12 mouse cellular contexts compared by ENCODE assay signal in the genomic region with DNA sequence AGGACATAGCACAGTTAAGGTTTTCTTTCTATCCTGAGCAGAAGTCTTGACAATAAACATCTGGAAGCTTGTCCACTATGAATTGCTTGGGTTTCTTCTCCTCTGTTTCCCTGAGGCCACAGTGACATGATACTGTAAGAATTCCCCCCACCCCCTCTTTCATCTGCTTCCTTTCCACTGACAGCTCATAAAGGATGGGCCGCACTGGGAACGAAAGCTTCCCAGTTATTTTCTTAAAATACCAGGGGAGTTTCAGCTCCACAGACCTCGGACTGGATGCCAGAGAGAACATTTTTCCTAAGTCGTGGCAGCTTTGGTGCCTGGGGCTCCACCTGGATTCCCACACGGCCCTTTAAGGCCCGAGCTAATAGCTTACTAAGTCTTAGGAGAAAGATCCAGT. TPM values are rescaled to one million over a fixed set of nuclear protein-coding genes. Genes with fewer than 3 reads are reported as not detected.
DNase-seq lines count a peak whose midpoint lies in the region; ATAC-seq and TF ChIP-seq lines count a peak whose summit lies in the region.
"Had no signal": no experiment of that assay in that cellular context is flagged by ENCODE, and none has a peak within 500 bp of the region (broad histone marks: within the 10 kb centered on the region; RNA-seq: fewer than 3 reads in every experiment).

No protein-coding gene starts in this region.

- no peak for TF ChIP-seq CTCF in kidney, adult 2 months (conservative IDR thresholded peaks at IDR 0.05; ENCODE audit: insufficient read depth, insufficient read length, low read depth, low read length)
- TF ChIP-seq CTCF in kidney, postnatal 0 days (IDR thresholded peaks at IDR 0.05; ENCODE audit: low read depth) = no peak

- H3K4me3 ChIP-seq in kidney, adult 2 months (ENCODE audit: insufficient read depth, low read depth, low read length) = no peak overlapping the region
- no peak overlapping the region for H3K4me3 ChIP-seq in kidney, postnatal 0 days (replicated peaks; ENCODE audit: low read depth, low read length)
- H3K4me3 ChIP-seq: heart, adult 2 months had no signal

- H3K36me3 ChIP-seq in kidney, adult 2 months (ENCODE audit: control insufficient read depth, insufficient read depth, low read length) = no peaks in the 10 kb centered on the region
- H3K36me3 ChIP-seq in kidney, postnatal 0 days (ENCODE audit: insufficient read depth, low read length) = no peaks in the 10 kb centered on the region

- peak; percentile 34 for DNase-seq in kidney, adult 2 months
- no peak for DNase-seq in kidney, adult 9 months
- DNase-seq in embryo, embryonic 11 days = peak; percentile 74
- peak; percentile 88 for DNase-seq in kidney, postnatal 0 days (ENCODE audit: low spot score)
- DNase-seq in lung, postnatal 14 days = peak; percentile 16
- DNase-seq in natural killer cell, adult 2 months (ENCODE audit: low spot score in 2 of 2) = no peak
- no peak for DNase-seq in left cerebral cortex, postnatal 14 days (ENCODE audit: low spot score in 2 of 2)
- DNase-seq in thymus, postnatal 36 days = no peak
- DNase-seq: cerebellum, adult 9-10 months; heart, adult 2 months had no signal

- no peak for TF ChIP-seq POLR2A in kidney, adult 2 months (IDR thresholded peaks at IDR 0.05; ENCODE audit: low read depth, low read length)

- intact Hi-C loops in left cerebral cortex, postnatal 14 days (cut with DNase I) = no loop called here

- H3K4me2 ChIP-seq in kidney, postnatal 0 days (ENCODE audit: low read length) = peak overlapping the region; percentile 9; the same call in 1 of the 2 replicates

- ATAC-seq in kidney, postnatal 0 days (replicated peaks; ENCODE audit: low FRiP score, low read depth) = 0 out of 2 replicates have a peak, but pooled peaks have one; percentile 53
- ATAC-seq: hindbrain, postnatal 0 days had no signal

- no peak overlapping the region for H3K9ac ChIP-seq in kidney, postnatal 0 days (ENCODE audit: low read depth, low read length)

- H3K4me1 ChIP-seq in kidney, adult 2 months (ENCODE audit: control insufficient read depth, insufficient read depth, low read length) = no peaks in the 10 kb centered on the region
- H3K4me1 ChIP-seq in kidney, postnatal 0 days (replicated peaks; ENCODE audit: insufficient read depth, low read length) = peaks cover 7% of the 10 kb centered on the region; the same call in 1 of the 2 replicates

- H3K27me3 ChIP-seq in kidney, adult 2 months (replicated peaks; ENCODE audit: control insufficient read depth, insufficient read depth, low read length) = no peaks in the 10 kb centered on the region
- no peaks in the 10 kb centered on the region for H3K27me3 ChIP-seq in kidney, postnatal 0 days (ENCODE audit: insufficient read depth, low read length)
- H3K27me3 ChIP-seq: CH12.LX had no signal

- H3K27ac ChIP-seq in kidney, adult 2 months (ENCODE audit: insufficient read depth, low read depth, low read length) = no peak overlapping the region
- H3K27ac ChIP-seq in kidney, postnatal 0 days = no peak overlapping the region
- H3K27ac ChIP-seq: heart, adult 2 months; hindbrain, postnatal 0 days had no signal

- WGBS in kidney, adult 2 months = 26% methylated on average over 6 of the region's 6 CpGs
- 9% methylated on average over 6 of the region's 6 CpGs for WGBS in kidney, postnatal 0 days

- H3K9me3 ChIP-seq in kidney, postnatal 0 days (replicated peaks; ENCODE audit: low read length) = no peaks in the 10 kb centered on the region

RNA-seq across cellular contexts. Expression of a gene that starts 22.2 kb away (rescaled TPM):
- polyA plus RNA-seq in kidney, adult 2 months (2012; rRNA removed) = 6.4 and 6.6 TPM in 2 replicates
- polyA plus RNA-seq in kidney, postnatal 0 days (2015; fragmentation: Nextera tagmentation; extraction: Ambion mirVana) = 13.1 and 14.8 TPM in 2 replicates
- total RNA-seq in left cerebral cortex, postnatal 14 days (2021) = 10 to 100 TPM; 13.9 to 16.7 TPM

Comparison
In these comparisons a context has a peak if more than half of its experiments do, and no peak if none do; other contexts are left out.
1. DNase-seq: peak in kidney, adult 2 months (single experiment), embryo, embryonic 11 days (single experiment), kidney, postnatal 0 days (single experiment) and lung, postnatal 14 days (single experiment); none in kidney, adult 9 months (single experiment), natural killer cell, adult 2 months (0 of 2), left cerebral cortex, postnatal 14 days (0 of 2) and thymus, postnatal 36 days (0 of 2).